Mouse (Mus musculus): ENCODE measurements around the gene Arsg. TPM values are rescaled to one million over a fixed set of nuclear protein-coding genes. Genes with fewer than 3 reads are reported as not detected.
"Not testable (repeated sequence)": the region's sequence is repeated elsewhere in the genome, so short reads cannot be mapped to it uniquely, and the experiment has no call there.

The Arsg gene
- polyA plus RNA-seq, 1 experiment = 0.88 TPM

- H3K4me1 ChIP-seq = peaks cover 70% of the 10 kb centered on the region
Measured at GRCm38 (mm10) chr11:109611303-109612149, 138.4 kb downstream of the Arsg start, which contains the start of gene Wipi1. Gene Wipi1, minus strand, starts transcription at chr11:109611967.

GRCm38 (mm10) chr11:109612871-109613529, 139.8 kb downstream of the Arsg start:
- TF ChIP-seq GATA1 (IDR thresholded peaks at IDR 0.05; ENCODE audit: borderline replicate concordance, low read length) (no peak), FLI1 (IDR thresholded peaks at IDR 0.05; ENCODE audit: low read length) (no peak)
- Histone ChIP-seq H3K36me3 (replicated peaks; ENCODE audit: low read length) (peaks cover 2% of the 10 kb centered on the region), H3K9me3 (no peaks in the 10 kb centered on the region), H3K4me1 (peaks cover 80% of the 10 kb centered on the region), H3K4me3 (replicated peaks) (peak overlapping the region; percentile 100), H3K27me3 (replicated peaks) (no peaks in the 10 kb centered on the region)

More at GRCm38 (mm10) chr11:109611303-109612149, 138.4 kb downstream of the Arsg start, which contains the start of gene Wipi1:
- Histone ChIP-seq H3K9me3 (no peaks in the 10 kb centered on the region), H3K27me3 (replicated peaks) (no peaks in the 10 kb centered on the region), H3K4me3 (replicated peaks) (peak within 1 kb of the TSS; percentile 100), H3K36me3 (replicated peaks; ENCODE audit: low read length) (peaks cover 11% of the 10 kb centered on the region)
- TF ChIP-seq FLI1 (IDR thresholded peaks at IDR 0.05; ENCODE audit: low read length) (no peak), GATA1 (IDR thresholded peaks at IDR 0.05; ENCODE audit: borderline replicate concordance, low read length) (no peak)

- Histone ChIP-seq H3K4me1 (peaks cover 82% of the 10 kb centered on the region), H3K9me3 (no peaks in the 10 kb centered on the region), H3K4me3 (replicated peaks) (no peak overlapping the region), H3K36me3 (replicated peaks; ENCODE audit: low read length) (no peaks in the 10 kb centered on the region), H3K27me3 (replicated peaks) (no peaks in the 10 kb centered on the region)
- TF ChIP-seq FLI1 (IDR thresholded peaks at IDR 0.05; ENCODE audit: low read length) (no peak), GATA1 (IDR thresholded peaks at IDR 0.05; ENCODE audit: borderline replicate concordance, low read length) (no peak)
Measured at GRCm38 (mm10) chr11:109615286-109615685, 142.1 kb downstream of the Arsg start.

DNA sequence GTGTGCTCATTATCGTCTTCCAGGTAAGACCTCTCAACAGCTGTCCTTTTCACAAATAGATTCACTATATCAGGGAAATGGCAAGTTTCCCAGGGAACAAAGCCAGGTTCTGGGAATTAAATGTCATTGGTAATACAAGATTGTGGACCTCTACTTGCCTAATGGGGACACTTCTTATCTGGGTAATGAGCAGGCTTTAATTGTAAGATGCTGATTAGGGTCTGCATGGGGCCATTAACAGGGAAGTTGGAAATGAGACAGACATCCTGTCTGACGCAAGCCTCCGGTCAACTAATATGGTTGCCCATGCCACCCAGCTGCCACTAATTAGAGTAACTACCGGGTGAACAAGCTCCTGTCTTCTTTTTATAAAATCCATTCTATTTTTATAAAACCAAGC, 143.2 kb downstream of the Arsg start:
- Histone ChIP-seq H3K36me3 (replicated peaks; ENCODE audit: low read length) (no peaks in the 10 kb centered on the region), H3K27me3 (replicated peaks) (no peaks in the 10 kb centered on the region), H3K4me3 (replicated peaks) (peak overlapping the region; percentile 25), H3K9me3 (no peaks in the 10 kb centered on the region), H3K4me1 (peaks cover 91% of the 10 kb centered on the region)
- TF ChIP-seq FLI1 (IDR thresholded peaks at IDR 0.05; ENCODE audit: low read length) (no peak), GATA1 (IDR thresholded peaks at IDR 0.05; ENCODE audit: borderline replicate concordance, low read length) (no peak)

DNA sequence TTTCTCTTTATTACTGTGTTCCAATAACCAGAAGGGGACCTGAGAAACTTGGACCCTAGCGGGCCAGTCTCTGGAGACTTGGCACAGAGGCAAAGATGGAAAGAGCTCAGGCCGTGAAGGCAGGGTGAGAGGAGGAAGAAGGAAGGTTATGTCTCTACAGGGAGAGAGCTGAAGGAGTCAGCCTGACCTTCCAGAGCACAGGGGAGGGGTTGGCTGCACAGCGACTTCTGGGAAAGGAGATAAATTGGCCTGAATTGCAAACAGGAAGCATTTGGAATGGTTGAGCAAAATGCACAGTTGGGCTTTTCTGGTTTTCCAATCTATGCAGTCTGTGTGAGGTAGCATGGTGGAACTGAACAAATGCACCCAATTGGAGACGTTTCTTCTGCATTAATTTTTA, 143.6 kb downstream of the Arsg start:
- H3K36me3 ChIP-seq (replicated peaks; ENCODE audit: low read length) = no peaks in the 10 kb centered on the region
- TF ChIP-seq FLI1 (IDR thresholded peaks at IDR 0.05; ENCODE audit: low read length) = no peak
- TF ChIP-seq GATA1 (IDR thresholded peaks at IDR 0.05; ENCODE audit: borderline replicate concordance, low read length) = no peak
- H3K27me3 ChIP-seq (replicated peaks) = no peaks in the 10 kb centered on the region
- peaks cover 95% of the 10 kb centered on the region for H3K4me1 ChIP-seq
- peak overlapping the region; percentile 84 for H3K4me3 ChIP-seq (replicated peaks)
- no peaks in the 10 kb centered on the region for H3K9me3 ChIP-seq

GRCm38 (mm10) chr11:109619055-109619454, 145.9 kb downstream of the Arsg start:
- peaks cover 88% of the 10 kb centered on the region for H3K4me1 ChIP-seq
- H3K4me3 ChIP-seq (replicated peaks); H3K9me3 ChIP-seq; H3K27me3 ChIP-seq (replicated peaks); H3K36me3 ChIP-seq (replicated peaks; ENCODE audit: low read length): not testable (repeated sequence)

DNA sequence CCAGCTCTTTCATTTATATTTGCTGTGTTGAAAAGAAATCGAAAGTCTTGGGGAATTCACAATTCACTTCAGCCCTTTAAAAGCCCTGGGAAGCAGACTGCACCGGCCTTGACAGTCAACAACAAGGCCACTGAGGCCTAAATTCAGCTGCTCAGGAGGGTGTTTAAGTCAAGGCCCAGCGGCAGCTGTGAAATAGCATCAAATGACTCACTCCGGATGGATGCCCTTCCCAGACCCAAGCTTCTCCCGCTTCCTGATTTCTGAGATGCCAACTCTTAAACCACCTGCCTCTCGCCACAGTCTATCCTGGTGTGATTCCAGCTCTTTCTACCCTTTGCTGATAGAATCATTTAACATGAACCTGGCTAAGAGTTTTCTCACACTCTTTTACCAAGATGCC, 147.2 kb downstream of the Arsg start:
- Histone ChIP-seq H3K36me3 (replicated peaks; ENCODE audit: low read length) (no peaks in the 10 kb centered on the region), H3K27me3 (replicated peaks) (no peaks in the 10 kb centered on the region), H3K4me1 (peaks cover 77% of the 10 kb centered on the region), H3K9me3 (peaks cover 9% of the 10 kb centered on the region), H3K4me3 (replicated peaks) (no peak overlapping the region)
- TF ChIP-seq GATA1 (IDR thresholded peaks at IDR 0.05; ENCODE audit: borderline replicate concordance, low read length) (no peak), FLI1 (IDR thresholded peaks at IDR 0.05; ENCODE audit: low read length) (no peak)

GRCm38 (mm10) chr11:109621183-109621582, 148.0 kb downstream of the Arsg start:
- H3K9me3 ChIP-seq = peaks cover 9% of the 10 kb centered on the region
- TF ChIP-seq GATA1 (IDR thresholded peaks at IDR 0.05; ENCODE audit: borderline replicate concordance, low read length) = no peak
- TF ChIP-seq FLI1 (IDR thresholded peaks at IDR 0.05; ENCODE audit: low read length) = no peak
- H3K4me1 ChIP-seq = peaks cover 69% of the 10 kb centered on the region
- peak overlapping the region; percentile 66 for H3K4me3 ChIP-seq (replicated peaks)
- H3K36me3 ChIP-seq (replicated peaks; ENCODE audit: low read length) = no peaks in the 10 kb centered on the region
- H3K27me3 ChIP-seq (replicated peaks) = no peaks in the 10 kb centered on the region

GRCm38 (mm10) chr11:109622518-109623037, 149.4 kb downstream of the Arsg start:
- Histone ChIP-seq H3K36me3 (replicated peaks; ENCODE audit: low read length) (no peaks in the 10 kb centered on the region), H3K4me3 (replicated peaks) (peak overlapping the region; percentile 33), H3K4me1 (peaks cover 55% of the 10 kb centered on the region), H3K9me3 (peaks cover 15% of the 10 kb centered on the region), H3K27me3 (replicated peaks) (no peaks in the 10 kb centered on the region)
- no peak for TF ChIP-seq FLI1 (IDR thresholded peaks at IDR 0.05; ENCODE audit: low read length)
- no peak for TF ChIP-seq GATA1 (IDR thresholded peaks at IDR 0.05; ENCODE audit: borderline replicate concordance, low read length)

Other genes with a start within 250 kb of the Arsg start
- 1.7 and 3.2 TPM in 2 replicates for gene Rgs9, start 175.2 kb upstream of the Arsg start, polyA plus RNA-seq (2012; ENCODE audit: insufficient read depth, low replicate concordance)
- 42.6 and 60.8 TPM in 2 replicates for gene Gna13, start 110.5 kb upstream of the Arsg start, polyA plus RNA-seq (2012; ENCODE audit: insufficient read depth, low replicate concordance)
- not detected in 2 replicates for gene 9930022D16Rik, start 59.5 kb upstream of the Arsg start, polyA plus RNA-seq (2012; ENCODE audit: insufficient read depth, low replicate concordance)
- 2.9 and 3.9 TPM in 2 replicates for gene Amz2, start 47.4 kb upstream of the Arsg start, polyA plus RNA-seq (2012; ENCODE audit: insufficient read depth, low replicate concordance)
- 23.4 and 34.7 TPM in 2 replicates for gene Slc16a6, start 224 bp downstream of the Arsg start, polyA plus RNA-seq (2012; ENCODE audit: insufficient read depth, low replicate concordance)
- 21.3 and 44.1 TPM in 2 replicates for gene Wipi1, start 138.6 kb downstream of the Arsg start, polyA plus RNA-seq (2012; ENCODE audit: insufficient read depth, low replicate concordance)
- 69.4 and 141 TPM in 2 replicates for gene Prkar1a, start 176.0 kb downstream of the Arsg start, polyA plus RNA-seq (2012; ENCODE audit: insufficient read depth, low replicate concordance)
- 0.54 and 7.0 TPM in 2 replicates for gene Fam20a, start 248.9 kb downstream of the Arsg start, polyA plus RNA-seq (2012; ENCODE audit: insufficient read depth, low replicate concordance)

All from megakaryocyte, embryonic 14.5 days (primary cell).